Mouse (Mus musculus) WW6 (cell line): ENCODE data around the gene Hist1h2ad.
"Not testable (repeated sequence)": the region's sequence is repeated elsewhere in the genome, so short reads cannot be mapped to it uniquely, and the experiment has no call there.

ENCODE experiments used
- DNase-seq: peaks from one replicate; pipeline ENCODE4 v3.0.0-alpha.2; 2013; ENCODE audit warnings: low read depth, low spot score

The Hist1h2ad gene

DNA sequence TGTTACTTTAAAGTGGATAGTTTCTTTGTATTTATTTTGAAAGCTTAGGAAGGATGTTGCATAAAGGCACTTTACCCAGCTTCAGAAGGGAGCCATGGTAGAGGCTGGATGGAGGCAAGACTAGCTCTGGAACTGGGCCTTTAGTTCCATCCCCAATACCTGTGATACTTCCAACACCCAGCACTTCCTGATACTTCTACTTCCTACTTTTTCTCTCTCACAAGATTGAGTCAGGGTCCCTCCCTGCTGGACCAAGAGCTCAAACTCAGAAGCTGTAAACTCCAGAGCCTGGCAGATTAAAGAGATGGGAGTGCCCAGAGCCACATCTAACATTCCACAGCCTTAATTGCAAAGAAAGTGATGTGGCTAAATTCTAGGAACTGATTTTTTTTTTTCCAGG, 10.2 kb downstream of the Hist1h2ad start:
- no peak for DNase-seq

DNA sequence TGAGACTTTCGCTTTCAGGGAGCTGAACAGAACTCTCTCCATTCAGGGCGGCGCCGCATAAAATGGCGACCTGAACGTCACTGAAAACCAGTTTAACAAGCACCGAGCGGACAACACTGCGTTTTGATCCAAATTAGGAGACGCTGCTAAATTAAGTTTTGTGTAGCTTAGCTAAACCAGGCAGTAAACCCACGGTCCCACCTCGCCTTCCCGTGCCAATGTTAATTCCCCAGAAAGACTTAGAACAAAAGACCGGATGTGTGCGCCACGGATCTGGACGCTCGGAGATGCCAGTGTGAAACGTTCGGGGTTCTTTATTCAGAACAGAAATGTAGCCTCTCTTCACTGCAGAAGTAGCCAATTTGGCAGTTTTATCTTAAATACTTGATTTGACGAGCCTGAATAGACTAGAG, 10.9 kb downstream of the Hist1h2ad start:
- no peak for DNase-seq

DNA sequence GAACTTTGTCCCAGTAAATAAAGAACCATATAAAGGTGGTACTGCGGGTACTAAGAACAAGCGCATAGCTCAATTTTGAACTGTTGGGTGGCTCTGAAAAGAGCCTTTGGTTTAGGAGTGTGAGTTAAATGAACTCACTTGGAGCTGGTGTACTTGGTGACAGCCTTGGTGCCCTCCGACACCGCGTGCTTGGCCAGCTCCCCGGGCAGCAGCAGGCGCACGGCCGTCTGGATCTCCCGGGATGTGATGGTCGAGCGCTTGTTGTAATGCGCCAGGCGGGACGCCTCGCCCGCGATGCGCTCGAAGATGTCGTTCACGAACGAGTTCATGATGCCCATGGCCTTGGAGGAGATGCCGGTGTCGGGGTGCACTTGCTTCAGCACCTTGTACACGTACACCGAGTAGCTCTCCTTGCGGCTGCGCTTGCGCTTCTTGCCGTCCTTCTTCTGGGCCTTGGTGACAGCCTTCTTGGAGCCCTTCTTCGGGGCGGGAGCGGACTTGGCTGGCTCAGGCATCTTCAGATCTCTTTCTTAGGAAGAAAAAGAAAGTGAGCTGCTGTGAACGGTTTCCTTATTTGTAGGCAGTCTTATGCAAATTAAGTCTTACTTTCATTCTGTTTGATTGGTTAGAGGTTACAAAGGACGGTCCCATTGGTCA, 11.4 kb downstream of the Hist1h2ad start:
- DNase-seq, result not testable (repeated sequence)

DNA sequence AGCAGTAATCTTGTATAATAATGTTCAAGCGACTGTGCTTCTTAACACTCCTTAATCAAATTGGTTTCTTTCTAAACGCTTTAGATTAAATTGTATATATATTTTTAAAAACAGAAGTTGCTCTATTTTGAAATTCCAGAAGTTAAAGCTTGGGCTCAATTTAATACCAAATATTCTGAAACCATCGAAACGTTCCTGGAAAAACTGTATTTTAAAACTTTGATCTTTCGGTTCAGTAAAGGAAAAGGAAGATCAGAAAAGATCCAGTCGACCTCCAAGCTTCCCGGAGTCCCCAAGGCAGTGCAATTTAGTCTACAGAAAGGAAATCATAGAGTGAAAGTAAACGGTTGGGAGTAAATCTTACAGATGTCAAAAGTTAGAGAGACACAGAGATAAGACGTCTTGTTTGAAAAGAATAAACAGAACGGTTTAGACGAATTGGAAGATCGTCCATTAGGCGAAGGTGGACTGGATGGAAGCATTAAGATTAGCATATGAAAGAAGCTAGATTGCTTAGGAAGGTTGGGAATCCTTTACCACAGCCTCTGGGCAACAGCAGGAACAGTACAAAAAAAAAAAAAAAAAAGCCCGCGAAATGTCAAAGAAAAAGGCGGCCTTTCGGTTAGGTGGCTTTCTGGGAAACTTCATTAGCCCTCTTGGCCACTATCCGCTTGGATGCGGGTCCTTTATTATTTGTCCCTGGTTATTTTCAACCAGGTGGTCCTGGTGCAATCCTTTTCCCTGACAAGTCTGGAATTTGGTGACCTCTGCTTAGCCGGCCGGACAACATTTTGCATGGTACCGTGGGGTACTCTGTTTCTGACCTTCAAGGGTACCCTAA, 12.1 kb downstream of the Hist1h2ad start:
- no peak for DNase-seq

DNA sequence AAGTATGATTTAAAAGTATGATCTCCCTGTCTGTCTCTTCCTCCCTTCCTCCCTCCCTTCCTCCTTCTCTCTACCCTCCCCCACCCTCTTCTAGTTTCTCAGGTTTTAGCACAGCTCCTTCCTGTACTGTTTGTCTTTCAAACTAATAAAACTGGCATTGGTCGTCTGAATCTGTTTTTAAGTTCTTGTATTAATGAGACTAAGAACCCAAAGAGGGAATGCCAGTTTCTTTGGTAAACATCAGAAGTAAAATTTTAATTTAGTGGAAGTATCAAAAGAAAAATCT, 12.7 kb downstream of the Hist1h2ad start:
- no peak for DNase-seq

DNA sequence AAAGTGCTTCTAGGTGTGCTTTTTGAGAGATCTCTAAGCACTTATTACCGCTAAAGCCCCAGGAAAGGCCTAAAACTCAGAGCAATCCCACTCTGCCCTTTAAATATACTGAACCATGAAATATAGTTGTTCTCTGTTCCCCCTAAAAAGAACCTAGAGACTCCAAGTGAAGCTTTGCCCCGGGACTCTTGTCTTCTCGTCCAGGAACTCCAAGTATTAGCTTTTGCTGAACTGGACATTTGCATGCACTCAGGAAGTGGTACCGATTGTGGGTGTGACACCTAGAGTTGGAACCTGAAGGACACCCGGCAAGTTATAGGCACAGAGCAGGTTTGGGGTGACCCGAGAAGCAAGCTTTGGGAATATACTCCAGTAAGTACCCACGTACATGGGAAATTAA, 17.0 kb downstream of the Hist1h2ad start:
- DNase-seq, result no peak

DNA sequence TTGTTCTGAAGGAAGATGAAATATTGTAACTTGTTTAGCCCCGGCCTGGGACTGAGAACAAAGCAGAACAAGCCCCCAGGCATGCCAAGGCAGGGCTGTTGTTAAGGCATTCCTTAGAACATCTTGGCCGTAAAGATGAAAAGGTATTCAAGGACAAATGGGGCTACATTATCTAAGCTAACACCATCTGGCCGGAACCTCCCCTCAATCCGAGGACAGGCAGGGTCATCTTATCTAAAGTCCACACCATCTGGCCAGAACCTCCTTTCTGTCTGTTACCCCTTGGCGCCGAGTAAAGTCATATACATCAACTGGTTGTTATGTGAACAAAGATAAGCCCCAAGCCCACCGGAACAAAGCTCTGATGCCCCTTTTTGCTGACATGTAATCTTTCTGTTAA, 17.7 kb downstream of the Hist1h2ad start:
- DNase-seq, result not testable (repeated sequence)

DNA sequence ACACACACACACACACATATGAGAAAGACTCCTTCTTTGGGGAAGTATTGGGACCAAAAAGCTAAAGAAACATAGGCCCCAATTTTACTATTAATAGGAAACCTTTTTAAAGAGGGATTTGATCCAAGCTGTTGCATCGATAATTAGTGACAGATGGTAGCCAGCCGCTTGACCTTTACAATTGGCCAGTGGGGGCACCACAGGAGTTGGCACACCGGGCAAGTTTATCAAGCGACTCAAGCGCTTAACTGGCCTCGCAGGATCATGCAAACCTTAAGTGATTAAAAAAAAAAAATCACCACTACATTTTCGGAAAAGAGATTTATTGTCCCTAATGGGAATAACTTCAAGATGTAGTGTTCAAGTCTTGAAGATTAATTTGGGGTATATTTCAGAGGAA, 18.4 kb downstream of the Hist1h2ad start:
- DNase-seq, result no peak

DNA sequence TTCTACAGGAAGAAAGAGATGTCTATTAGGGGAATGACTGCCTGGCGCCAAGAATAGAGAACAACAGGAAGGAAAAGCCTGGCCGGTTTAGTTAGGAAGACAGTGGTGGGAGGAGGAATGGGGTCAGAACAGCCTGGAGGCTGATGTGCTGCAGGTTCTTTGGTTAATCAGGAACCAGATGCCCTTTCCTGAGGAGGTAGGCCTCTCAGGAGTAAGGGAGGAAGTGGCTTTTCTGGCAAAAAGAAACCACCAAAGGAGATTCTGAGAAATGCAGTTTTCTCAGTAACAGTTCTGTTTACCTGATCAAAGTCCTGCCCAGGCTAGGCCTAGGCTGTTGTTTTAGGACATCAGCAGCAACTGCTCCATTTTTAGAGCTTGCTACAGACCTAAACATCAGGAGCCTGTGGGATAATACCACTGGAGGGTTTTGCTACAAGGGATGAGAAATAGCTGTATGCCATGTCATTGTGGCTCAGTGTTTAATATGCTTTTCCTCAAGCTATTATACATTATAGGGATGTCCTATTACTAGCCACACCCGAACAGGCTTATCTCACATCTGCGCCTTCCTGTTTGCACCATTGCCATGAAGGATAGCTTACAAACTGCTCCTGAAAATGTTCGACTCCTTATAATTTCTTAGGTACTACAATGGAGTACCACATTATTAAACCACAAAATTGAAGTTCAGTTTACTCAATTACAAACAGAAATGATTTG, 19.0 kb downstream of the Hist1h2ad start:
- no peak for DNase-seq

DNA sequence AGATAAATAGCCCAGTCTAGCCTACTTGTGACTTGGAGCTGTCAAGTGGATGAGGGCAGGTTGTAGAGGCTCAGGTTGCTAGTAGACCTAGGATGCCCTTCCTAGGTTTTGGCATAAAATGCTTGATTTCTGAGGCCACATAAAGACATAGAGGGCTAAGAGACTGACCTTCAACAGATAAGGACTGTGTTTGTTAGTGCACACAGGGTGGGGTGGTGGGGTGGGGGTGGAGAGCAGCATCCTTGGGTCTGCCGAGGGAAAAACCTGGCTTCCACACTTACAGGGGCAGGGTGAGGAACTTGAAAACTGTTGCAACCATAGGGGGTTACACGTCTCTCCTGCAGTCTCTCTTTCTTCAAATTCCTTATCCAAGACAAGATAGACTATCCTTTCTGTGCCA, 21.0 kb downstream of the Hist1h2ad start:
- no peak for DNase-seq

DNA sequence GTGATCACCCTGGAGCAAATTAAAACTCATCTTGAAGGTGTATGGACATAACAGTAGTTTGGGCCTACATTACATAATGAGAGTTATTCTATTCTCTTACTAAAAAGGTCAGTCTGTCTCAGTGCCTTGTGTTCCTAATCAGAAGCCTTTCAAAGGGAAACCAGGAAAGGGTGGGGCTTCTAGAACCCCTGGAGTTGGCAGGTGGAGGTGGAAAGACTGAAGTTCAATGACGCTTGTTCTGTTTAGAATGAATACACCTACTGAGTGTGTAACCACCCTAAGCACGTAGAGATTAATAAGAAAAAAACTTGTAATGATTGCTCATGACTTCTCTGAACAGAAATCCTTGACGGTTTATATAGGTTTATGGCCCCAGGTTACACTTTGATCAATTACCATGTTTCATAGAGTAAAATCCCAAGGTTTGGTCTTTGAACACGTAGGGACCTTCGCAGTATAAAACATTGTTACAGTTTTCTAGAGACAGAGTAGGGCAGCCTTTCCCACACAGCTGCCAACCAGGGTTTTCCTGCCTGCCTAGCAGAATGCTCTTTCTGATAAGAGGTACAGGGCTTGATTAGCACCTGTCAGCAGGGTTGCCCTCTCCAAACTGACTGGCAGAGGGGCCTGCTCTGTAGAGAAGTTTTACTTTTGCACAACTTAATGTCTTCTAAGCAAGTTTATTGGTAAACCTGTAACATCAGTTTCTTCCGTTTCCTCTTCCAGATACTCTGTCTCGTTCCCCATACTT, 21.6 kb downstream of the Hist1h2ad start:
- no peak for DNase-seq

DNA sequence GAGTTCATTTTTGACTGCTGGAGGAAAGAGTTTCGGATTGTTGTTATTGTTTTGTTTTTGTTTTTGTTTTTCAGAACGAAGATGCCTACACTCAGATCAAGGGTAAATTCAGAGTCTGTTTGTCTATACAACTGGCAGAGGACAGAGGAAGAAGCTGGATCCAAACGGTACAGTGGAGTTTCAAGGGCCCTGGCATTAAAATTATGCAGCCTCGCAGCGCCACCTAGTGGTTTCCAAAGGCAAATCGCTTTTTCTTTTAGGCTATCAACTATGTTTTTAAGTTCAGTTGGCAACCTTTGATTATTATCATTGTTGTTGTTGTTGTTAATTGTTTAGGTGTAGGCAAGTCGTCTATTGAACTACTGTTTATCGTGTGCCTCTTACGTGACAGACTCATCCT, 23.8 kb downstream of the Hist1h2ad start:
- no peak for DNase-seq

DNA sequence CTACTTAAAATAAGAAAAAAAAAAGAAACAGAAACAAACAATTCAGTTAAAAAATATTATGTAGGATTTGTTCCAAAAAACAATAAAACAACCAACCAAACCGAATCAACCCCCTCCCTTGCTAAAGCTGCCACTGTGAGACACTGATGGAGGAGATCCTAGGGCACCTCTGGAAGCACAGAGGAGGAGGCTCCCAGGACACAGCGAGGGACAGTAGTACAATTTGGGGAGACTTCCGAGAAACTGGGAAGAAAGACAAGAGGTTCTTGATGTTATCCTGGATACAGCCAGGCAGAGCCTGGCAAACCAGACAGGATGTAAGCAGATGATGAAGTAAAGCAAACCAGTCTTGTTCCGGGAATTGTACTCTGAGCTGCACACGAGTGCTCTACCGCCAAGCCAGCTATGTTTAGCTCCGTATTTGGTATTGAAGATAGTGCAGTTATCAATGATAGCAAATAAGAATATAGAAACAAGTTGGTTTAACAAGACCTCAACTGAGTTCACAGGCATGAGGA, 29.1 kb downstream of the Hist1h2ad start:
- DNase-seq, result no peak

DNA sequence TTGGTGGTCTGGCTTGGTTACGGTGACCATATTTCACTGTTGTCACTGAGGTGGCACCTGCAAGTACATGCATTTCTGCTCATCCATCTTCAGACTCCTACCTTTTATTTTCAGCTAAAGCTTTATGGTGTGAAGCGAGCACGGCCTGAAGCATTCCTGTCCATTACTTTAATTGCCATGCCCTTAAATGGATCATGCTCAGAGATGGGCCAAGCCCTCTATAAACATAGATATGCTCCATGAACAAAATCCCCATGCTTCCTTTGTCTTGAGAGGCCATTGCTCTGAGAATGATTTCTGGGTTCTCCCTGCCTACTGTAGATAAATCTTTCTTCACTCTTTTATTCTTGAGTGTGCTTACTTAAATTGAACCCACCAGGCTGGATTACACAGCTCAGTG, 30.3 kb downstream of the Hist1h2ad start:
- no peak for DNase-seq

DNA sequence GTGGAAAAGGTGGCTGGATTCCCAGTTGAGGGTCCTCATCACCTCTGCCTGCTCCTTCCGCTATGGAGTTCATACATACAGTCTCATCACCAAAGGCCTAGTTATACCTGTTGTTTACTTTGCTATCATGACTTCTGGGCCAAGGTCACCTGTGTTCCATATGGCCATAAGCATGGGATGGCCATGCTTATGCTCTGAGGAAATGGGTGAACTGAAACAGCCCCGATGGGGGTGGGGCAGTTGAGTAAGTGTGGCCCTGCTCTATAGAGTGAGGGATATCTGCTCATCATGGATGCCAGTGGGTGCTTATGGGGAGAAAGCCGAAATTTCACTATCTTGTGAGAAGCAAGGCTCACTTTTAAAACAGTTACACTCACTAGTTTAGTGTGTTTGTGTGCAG, 30.9 kb downstream of the Hist1h2ad start:
- DNase-seq, result no peak

DNA sequence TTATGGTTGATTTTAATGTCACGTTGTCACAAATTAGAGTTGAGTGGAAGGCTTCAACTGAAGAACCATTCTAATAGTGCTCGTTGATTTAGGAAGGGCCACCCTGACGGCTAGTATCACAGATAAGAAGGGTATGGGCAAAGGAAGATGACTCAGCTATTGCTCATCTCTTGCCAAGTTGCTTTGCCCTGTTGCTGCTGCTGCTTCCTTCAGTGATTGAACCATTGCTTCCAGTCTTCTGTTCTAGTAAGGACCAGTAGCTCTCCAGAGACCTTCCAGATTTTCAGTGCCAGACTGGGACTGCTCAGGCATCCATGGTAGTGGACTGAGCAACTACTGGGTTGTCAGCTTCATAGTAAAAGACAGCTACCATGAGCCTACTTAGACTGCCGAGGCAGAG, 35.0 kb downstream of the Hist1h2ad start:
- DNase-seq, result no peak

DNA sequence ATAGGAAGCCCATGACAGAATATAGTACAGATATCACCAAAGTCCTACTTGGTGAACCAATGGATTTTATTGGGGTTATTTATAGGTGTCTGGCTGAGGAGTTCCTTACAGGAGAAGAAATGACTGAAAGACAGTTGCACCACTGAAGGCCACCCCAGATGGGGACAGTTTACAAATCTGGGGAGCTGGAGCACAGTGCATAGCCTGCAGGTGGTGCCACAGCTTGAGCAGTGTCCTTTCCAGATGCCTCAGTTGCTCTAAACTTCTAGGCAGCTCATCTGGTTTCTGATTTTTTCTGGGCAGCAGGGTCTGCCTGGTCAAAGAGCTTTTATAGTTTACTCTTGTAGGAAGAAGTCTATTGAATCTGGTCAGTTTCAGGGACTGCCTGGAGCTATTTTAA, 35.7 kb downstream of the Hist1h2ad start:
- DNase-seq, result no peak

DNA sequence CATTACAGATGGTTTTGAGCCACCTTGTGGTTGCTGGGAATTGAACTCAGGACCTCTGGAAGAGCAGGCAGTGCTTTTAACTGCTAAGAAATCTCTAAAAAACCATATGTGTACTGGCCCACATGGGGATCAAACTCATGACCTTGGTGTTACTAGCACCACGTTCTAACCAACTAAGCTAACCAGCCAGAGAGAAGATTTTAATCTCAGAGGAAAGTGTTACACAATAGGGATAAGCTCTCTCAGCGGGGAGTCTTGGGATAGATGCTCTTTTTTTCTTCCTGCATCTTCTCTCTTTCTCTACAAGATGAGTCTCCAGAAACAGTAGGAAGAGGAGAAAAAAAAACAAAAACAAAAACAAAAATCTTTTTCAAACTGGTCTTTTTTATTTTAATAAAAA, 36.2 kb downstream of the Hist1h2ad start:
- no peak for DNase-seq

DNA sequence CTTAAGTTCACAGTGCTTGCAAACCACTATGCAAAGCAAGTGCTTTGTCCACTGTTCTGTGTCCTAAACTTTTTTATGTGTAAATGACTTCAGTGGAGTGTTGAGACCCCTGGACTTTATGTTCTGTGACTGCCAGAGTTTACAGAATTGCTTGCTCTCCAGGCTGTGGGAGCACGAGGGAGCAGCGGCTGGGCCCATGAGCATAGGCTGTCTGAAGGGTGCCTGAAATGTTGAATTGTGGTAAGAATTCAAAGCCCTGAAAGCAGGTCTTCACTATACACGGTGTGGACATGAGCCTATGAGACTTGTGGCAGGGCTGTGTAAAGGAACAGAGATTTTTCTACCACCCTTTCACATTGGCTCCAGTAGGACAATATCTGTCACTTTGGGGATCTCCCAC, 37.5 kb downstream of the Hist1h2ad start:
- no peak for DNase-seq

DNA sequence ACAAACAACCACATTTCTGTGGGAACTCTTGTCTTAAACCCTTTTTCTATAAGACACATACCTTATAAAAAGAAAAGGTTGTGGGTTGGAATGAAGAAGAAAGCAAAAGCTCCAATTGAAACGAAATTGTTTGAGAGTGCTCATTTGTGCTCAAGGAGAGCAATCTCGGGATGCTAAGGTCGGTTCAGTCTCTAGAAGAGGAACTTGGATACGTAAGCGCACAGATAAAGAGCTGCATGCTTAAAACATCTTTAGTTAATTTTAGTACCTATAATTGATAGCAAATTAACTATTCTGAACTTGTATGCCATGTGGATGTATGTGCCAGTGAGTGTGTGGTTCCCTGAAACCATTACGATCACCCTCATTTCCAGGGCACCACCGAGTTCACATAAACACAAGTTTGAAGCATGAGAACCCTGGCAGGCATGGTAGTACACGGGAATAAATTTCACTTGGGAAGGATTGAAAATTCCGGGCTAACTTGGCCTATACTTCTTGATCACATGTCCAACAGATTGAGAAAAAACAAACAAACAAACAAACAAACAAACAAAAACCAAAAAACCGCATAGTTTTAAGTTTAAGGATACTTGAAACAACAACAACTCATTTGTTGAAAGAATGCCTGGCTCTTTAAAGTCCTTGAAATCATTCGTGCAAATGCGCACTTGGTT, 46.0 kb downstream of the Hist1h2ad start:
- no peak for DNase-seq
